Mouse (Mus musculus): ENCODE measurements around the gene Zfp804a. TPM values are rescaled to one million over a fixed set of nuclear protein-coding genes. Genes with fewer than 3 reads are reported as not detected.

Zfp804a gene
- 0.69 TPM in 1 of 2 replicates, not detected in the other for polyA plus RNA-seq (2012; rRNA removed; ENCODE audit: low replicate concordance)

GRCm38 (mm10) chr2:82053185-82053891 lies at the start of gene Zfp804a:
Gene Zfp804a, plus strand, starts transcription at chr2:82053222.

